Mouse (Mus musculus): Measurements from ENCODE around the gene Smarcb1.

- TF ChIP-seq CTCF (IDR thresholded peaks at IDR 0.05; ENCODE audit: control insufficient read depth, insufficient read depth, low read length) (no peak), POLR2A (IDR thresholded peaks at IDR 0.05; ENCODE audit: borderline replicate concordance, control insufficient read depth, low read depth, low read length) (0 out of 2 replicates have a peak, but pooled peaks have one; percentile 15)
Observed at GRCm38 (mm10) chr10:75948079-75948478, 26.7 kb upstream of the Smarcb1 start.
